Mouse (Mus musculus) liver, adult 2 months (tissue): Measurements from ENCODE around the gene Uba7.
"Not testable (repeated sequence)": the region's sequence is repeated elsewhere in the genome, so short reads cannot be mapped to it uniquely, and the experiment has no call there.

Experiments
- CTCF ChIP-seq: fragments of 200-500 bp; IDR thresholded peaks from 2 replicates; pipeline ENCODE4 v1.5.1; 2011; ENCODE audit warnings: low read depth, low read length, control low read depth
- POLR2A ChIP-seq: fragments of 200-500 bp; IDR thresholded peaks from 2 replicates; pipeline ENCODE4 v1.6.1; 2011; ENCODE audit warnings: low read length, control low read depth; ENCODE audit not compliant: insufficient read depth; ENCODE audit errors: extremely low read depth

DNA sequence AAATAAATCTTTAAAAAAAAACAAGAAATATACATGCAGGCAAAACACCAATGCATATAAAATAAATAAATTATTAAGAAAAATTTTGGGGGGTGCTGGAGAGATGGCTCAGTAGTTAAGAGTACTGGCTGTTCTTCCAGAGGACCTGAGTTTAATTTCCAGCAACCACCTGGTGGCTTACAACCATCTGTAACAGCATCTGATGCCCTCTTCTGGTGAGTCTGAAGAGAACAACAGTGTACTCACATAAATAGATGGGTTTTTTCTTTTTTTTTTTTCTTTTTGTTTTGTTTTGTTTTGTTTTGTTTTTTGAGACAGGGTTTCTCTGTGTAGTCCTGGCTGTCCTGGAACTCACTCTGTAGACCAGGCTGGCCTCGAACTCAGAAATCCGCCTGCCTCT is 38.3 kb downstream of the Uba7 start:
- TF ChIP-seq CTCF: 0 out of 2 replicates have a peak, but pooled peaks have one; percentile 11
- not testable (repeated sequence) for TF ChIP-seq POLR2A
